Mouse (Mus musculus) neural tube, embryonic 12.5 days (tissue): ENCODE measurements around the gene Arid3c. TPM values are rescaled to one million over a fixed set of nuclear protein-coding genes. Genes with fewer than 3 reads are reported as not detected.
"Not testable (repeated sequence)": the region's sequence is repeated elsewhere in the genome, so short reads cannot be mapped to it uniquely, and the experiment has no call there.

ENCODE experiments used
- ATAC-seq: fragments of 200-750 bp; cut with Nextera tagmentation; 2 replicates; pipeline ENCODE4 v1.8.0; 2017; ENCODE audit warnings: low read depth, mild to moderate bottlenecking, moderate TSS enrichment, moderate library complexity; ENCODE audit not compliant: low FRiP score
- H3K27ac ChIP-seq: fragments of 300-500 bp; sonication (generic); 2 replicates; pipeline ENCODE4 v1.5.1; 2016
- H3K27me3 ChIP-seq: fragments of 300-500 bp; sonication (generic); replicated peaks from 2 replicates; pipeline ENCODE4 v1.6.1; 2016; ENCODE audit warnings: mild to moderate bottlenecking
- H3K36me3 ChIP-seq: fragments of 300-500 bp; sonication (generic); 2 replicates; pipeline ENCODE4 v1.6.1; 2016; ENCODE audit warnings: mild to moderate bottlenecking
- H3K4me1 ChIP-seq: fragments of 300-500 bp; sonication (generic); 2 replicates; pipeline ENCODE4 v1.6.1; 2016
- H3K4me2 ChIP-seq: fragments of 300-500 bp; sonication (generic); replicated peaks from 2 replicates; pipeline ENCODE4 v1.6.1; 2016; ENCODE audit warnings: mild to moderate bottlenecking
- H3K4me3 ChIP-seq: fragments of 300-500 bp; sonication (generic); 2 replicates; pipeline ENCODE4 v1.5.1; 2016
- H3K9ac ChIP-seq: fragments of 300-500 bp; sonication (generic); 2 replicates; pipeline ENCODE4 v1.6.1; 2016; ENCODE audit warnings: mild to moderate bottlenecking
- H3K9me3 ChIP-seq: fragments of 300-500 bp; sonication (generic); 2 replicates; pipeline ENCODE4 v1.6.1; 2016; ENCODE audit warnings: mild to moderate bottlenecking
- WGBS: fragments of 180-500 bp; shearing (Covaris S2); methylation state at CpG from one replicate; pipeline ENCODE4 v1.1.7; 2016; 5-methylcytosine and 5-hydroxymethylcytosine counted together
- polyA plus RNA-seq: library from polyadenylated mRNA; unstranded; fragments of >200 nt; fragmentation: Nextera tagmentation; extraction: Ambion mirVana; gene quantifications from 2 replicates; pipeline ENCODE4 v1.2.1, GENCODE M21; 2016

The Arid3c gene
- polyA plus RNA-seq, 1 experiment from 2014 or later: 1.4 TPM

DNA sequence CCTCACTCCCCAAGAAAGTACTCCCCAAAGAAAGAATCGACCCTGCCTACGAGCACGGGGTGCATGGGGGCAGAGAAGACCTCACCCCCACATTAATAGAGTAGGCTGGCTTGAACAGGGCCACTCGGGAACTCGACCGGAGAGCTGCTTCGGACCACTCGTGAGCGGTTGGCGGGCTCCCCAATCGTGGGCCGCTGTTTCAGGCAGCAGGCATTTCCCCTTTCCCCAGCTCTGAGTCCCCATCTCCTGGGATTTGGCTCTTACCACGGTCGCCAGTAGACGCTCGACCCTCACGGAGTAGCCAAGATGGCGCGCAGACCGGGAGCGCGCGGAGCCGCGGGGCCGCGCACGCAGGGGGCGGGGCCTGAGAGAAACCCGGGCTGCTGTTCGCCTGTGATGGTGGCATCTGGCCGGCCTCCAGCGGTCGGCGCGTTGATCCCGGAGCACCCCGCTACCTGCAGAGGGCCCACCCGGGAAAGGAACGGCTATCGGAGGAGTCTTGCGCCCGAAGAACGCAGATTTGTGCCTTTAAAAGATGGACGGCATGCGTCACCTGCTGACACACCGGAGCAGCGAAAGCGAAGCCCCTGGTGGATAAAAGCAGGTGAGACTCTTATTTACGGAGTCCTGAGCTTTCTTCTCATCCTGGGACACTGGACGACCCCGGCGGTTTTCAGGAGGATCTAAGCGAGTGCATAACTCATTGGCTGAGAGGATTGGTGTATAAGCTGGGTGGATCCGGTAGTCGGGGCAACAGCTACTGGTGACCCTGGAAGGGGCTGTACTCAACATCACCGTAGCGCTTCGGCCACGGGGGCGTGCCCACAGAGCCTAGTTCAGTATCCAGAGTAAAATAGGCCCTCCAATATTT lies 17.5 kb downstream of the Arid3c start, which contains the start of gene Rpp25l:
TSS of gene Rpp25l (minus strand) at position 338 of the 871 bp plus-strand sequence.
- no peak within 1 kb of the TSS for H3K27ac ChIP-seq
- H3K4me3 ChIP-seq: peak within 1 kb of the TSS; percentile 77
- H3K27me3 ChIP-seq: no peaks in the 10 kb centered on the region
- peak; percentile 72 for ATAC-seq
- H3K4me2 ChIP-seq: peak within 1 kb of the TSS; percentile 93
- H3K9ac ChIP-seq: peak within 1 kb of the TSS; percentile 86
- peaks cover 33% of the 10 kb centered on the region for H3K4me1 ChIP-seq
- H3K9me3 ChIP-seq: no peaks in the 10 kb centered on the region
- under 1% methylated on average over 61 of the region's 61 CpGs for WGBS
- peaks cover 35% of the 10 kb centered on the region for H3K36me3 ChIP-seq

DNA sequence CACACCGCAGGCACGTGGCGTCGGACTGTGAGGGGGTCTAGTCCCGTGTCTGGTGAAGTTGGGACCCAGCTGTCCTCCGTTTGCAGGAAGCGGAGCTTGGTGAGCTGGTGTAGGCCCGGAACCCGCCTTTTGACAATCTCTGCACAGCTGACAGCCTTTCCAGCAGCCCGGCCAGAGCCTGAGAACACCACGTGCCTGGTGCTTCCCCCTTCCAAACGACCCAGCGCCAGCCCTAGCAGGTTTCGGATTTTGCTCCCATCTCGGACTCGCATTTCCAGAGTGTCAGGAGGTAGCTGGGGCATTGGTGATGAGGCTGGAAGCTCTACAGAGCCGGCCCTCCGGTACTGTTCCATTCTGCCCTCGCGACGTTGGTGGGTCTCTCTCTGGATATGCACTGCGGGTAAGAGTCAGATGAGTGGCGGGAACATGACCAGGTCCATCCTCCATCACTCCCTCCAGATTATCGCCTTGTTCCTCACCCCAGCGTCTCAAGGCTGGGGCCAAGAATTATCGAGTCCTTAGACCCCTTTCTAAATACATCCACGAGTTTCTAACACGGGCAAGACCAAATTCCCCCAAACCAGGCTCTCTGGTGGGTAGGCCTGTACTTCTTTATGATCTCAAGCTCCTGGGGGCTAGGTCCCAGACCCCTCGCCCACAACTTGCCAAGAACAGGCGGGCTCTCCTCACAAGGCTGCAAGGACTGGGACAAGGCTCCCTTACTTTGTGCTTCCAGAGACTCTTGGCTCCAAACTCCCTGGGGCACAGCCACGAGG lies 18.3 kb downstream of the Arid3c start:
- peaks cover 27% of the 10 kb centered on the region for H3K36me3 ChIP-seq
- no peak for ATAC-seq
- WGBS: 56% methylated on average over 31 of the region's 31 CpGs
- peak overlapping the region; percentile 93 for H3K4me2 ChIP-seq
- H3K4me3 ChIP-seq: peak overlapping the region; percentile 77
- H3K4me1 ChIP-seq: peaks cover 39% of the 10 kb centered on the region
- no peak overlapping the region for H3K27ac ChIP-seq
- no peaks in the 10 kb centered on the region for H3K27me3 ChIP-seq
- peak overlapping the region; percentile 86 for H3K9ac ChIP-seq
- no peaks in the 10 kb centered on the region for H3K9me3 ChIP-seq

DNA sequence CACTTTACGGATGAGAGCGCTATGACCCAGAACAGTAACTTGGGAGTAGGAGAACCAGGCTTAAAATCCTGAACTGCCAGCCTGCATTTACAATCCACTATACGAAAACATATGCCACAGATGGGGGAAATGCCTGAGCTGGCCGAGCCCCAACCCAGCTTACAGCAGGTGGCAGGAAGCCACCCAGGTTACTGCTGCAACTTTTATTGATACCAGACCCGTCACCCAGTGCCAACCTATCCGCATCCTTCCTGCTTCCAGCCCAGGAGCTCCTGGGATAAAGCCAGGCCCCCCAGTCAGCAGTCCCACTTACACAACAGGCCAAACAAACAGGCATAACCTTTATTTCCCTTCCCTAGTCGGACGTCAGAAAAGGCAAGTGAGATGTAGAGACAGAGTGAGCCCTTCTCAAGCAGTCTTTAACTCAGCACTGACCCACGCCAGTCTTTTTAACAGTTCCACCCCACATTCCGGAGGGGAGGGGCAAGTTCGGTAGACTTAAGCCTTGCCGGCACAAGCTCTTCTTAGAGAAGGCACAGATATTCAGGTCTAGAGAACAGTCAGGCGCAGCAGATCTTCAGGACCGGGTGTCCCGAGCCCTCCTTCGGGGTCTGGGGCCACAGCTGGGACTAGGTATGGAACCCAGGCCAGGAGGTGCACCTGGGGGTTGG lies 19.1 kb downstream of the Arid3c start:
- Histone ChIP-seq H3K4me3 (peak overlapping the region; percentile 77), H3K36me3 (peaks cover 20% of the 10 kb centered on the region), H3K4me2 (peak overlapping the region; percentile 93), H3K27me3 (no peaks in the 10 kb centered on the region), H3K9ac (peak overlapping the region; percentile 86), H3K4me1 (peaks cover 42% of the 10 kb centered on the region), H3K9me3 (no peaks in the 10 kb centered on the region), H3K27ac (no peak overlapping the region)
- 83% methylated on average over 16 of the region's 16 CpGs for WGBS
- no peak for ATAC-seq

DNA sequence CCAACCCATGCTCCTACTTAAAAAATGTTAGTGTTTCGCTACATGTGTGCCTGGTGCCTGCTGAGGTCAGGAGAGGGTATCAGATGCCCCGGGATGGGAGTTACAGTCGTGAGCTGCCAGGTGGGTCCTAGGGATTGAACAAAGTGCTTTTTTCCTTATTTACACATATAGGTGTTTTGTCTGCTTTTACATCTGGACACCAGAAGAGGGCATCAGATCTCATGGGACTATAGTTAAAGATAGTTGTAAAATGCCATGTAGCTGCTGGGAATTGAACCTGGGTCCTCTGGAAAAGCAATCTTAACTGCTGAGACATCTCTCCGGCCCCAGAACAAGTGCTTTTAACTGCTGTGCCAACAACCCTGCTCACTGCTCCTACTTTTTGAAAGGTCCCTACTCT lies 20.7 kb downstream of the Arid3c start:
- Histone ChIP-seq H3K27ac (no peak overlapping the region), H3K36me3 (peaks cover 11% of the 10 kb centered on the region; the same call in 1 of the 2 replicates), H3K27me3 (0 out of 2 replicates have a peak, but pooled peaks cover 7% of the 10 kb centered on the region), H3K9ac (no peak overlapping the region), H3K4me3 (no peak overlapping the region), H3K4me2 (no peak overlapping the region), H3K4me1 (peaks cover 44% of the 10 kb centered on the region), H3K9me3 (no peaks in the 10 kb centered on the region)
- WGBS: 61% methylated on average over 4 of the region's 4 CpGs
- ATAC-seq: no peak

DNA sequence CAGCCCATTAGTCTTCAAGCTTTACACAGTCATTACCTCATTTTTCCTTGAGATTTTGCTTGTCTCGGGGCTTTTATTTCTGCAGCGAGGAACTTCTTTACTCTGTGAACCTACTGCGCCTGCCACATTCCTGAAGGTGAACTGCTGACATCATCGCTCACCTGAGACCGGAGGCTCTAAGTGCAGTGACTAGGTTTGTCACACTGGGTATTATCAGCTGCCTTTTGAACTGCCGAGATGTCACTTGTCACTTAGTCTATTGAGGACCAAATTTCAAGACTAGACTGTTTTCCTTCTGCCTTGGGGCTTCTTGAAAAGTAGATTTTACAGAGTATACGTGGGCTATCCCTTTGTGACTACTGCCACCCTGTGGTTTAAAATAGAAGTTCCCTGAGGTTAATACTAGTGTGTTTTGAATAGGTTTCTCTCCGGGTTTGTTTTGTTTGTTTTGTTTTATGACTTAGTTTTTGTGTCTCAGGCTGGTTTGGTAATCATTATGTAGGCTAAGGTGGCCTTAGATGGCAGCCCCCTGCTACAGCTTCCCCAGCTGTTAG lies 22.7 kb downstream of the Arid3c start:
- H3K9ac ChIP-seq: no peak overlapping the region
- H3K36me3 ChIP-seq: peaks cover 11% of the 10 kb centered on the region; the same call in 1 of the 2 replicates
- no peak overlapping the region for H3K27ac ChIP-seq
- H3K4me3 ChIP-seq: no peak overlapping the region
- 0 out of 2 replicates have a peak, but pooled peaks cover 8% of the 10 kb centered on the region for H3K27me3 ChIP-seq
- 44% methylated on average over 8 of the region's 8 CpGs for WGBS
- H3K4me2 ChIP-seq: no peak overlapping the region
- H3K9me3 ChIP-seq: no peaks in the 10 kb centered on the region
- H3K4me1 ChIP-seq: peaks cover 40% of the 10 kb centered on the region
- no peak for ATAC-seq

DNA sequence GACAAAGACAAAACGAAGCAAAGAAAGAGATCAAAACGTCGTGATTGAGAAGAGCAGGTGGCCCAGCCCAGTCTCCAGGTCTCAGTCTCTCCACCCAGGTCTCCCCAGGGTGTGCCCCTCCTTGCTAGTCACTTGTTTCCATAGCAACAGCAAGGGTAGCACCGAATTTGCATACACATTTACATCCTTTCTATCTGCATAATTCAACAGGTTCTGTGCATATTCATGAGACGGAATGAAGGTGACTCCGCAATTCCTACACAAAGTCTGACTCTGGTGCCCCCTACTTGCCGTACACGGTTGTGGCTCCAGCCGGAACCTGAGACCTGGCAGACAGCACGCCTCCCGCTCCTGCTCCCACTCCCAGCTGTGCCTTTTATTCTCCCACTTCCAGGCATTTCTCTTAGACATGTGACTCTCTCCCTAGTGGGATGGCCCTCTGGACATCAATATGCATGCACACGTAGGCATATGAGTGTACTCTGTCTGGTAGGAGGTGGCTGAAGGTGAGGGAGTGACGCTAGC lies 23.9 kb downstream of the Arid3c start:
- Histone ChIP-seq H3K9ac (no peak overlapping the region), H3K27me3 (0 out of 2 replicates have a peak, but pooled peaks cover 8% of the 10 kb centered on the region), H3K36me3 (peaks cover 7% of the 10 kb centered on the region; the same call in 1 of the 2 replicates), H3K4me2 (peak overlapping the region; percentile 47), H3K4me3 (no peak overlapping the region), H3K4me1 (peaks cover 30% of the 10 kb centered on the region), H3K9me3 (no peaks in the 10 kb centered on the region), H3K27ac (no peak overlapping the region)
- WGBS: under 1% methylated on average over 13 of the region's 13 CpGs
- ATAC-seq: peak; percentile 77

DNA sequence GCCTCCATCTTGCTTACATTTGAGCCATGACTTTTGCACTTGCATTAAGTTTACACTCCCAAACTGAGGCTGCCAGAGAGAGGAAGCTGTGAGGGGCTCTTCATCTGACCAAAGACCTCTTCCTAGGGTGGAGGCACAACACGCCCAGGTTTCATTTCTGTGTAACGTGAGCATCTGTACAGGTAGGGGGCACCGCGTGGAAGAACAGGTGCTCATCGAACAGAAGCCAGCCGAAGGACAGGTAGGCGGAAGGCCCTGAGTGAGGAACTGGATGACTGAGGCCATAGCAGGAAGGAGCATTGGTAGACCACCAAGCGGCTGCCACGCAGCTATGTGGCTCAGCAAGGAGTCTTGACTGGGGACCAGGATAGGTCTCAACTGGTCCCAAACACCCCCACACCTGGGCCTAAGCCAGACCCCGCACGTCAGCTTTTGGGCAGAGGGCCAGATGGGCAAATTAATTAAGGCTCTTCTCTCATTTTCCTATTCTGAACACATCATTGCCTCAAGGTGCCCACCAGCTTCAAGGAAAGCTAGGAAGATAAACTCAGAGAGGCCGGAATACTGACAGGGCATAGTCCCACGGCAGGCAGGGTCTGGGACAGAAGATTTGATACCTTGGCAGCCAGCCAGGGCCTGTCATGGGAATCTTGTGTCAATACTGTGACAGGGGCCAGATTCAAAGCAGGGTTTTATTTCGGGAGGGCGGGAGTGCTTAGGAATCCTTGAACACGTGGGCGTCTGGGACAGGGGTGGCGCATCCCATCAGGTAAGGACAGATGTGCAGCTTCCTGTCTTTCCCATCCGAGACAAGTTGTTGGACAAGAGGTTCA lies 24.8 kb downstream of the Arid3c start:
- H3K9ac ChIP-seq: no peak overlapping the region
- no peak overlapping the region for H3K27ac ChIP-seq
- WGBS: 70% methylated on average over 19 of the region's 19 CpGs
- H3K36me3 ChIP-seq: 0 out of 2 replicates have a peak, but pooled peaks cover 2% of the 10 kb centered on the region
- H3K4me3 ChIP-seq: no peak overlapping the region
- 0 out of 2 replicates have a peak, but pooled peaks cover 8% of the 10 kb centered on the region for H3K27me3 ChIP-seq
- ATAC-seq: no peak; the same call in 1 of the 2 replicates
- no peaks in the 10 kb centered on the region for H3K9me3 ChIP-seq
- peak overlapping the region; percentile 47; the same call in 1 of the 2 replicates for H3K4me2 ChIP-seq
- peaks cover 24% of the 10 kb centered on the region for H3K4me1 ChIP-seq

DNA sequence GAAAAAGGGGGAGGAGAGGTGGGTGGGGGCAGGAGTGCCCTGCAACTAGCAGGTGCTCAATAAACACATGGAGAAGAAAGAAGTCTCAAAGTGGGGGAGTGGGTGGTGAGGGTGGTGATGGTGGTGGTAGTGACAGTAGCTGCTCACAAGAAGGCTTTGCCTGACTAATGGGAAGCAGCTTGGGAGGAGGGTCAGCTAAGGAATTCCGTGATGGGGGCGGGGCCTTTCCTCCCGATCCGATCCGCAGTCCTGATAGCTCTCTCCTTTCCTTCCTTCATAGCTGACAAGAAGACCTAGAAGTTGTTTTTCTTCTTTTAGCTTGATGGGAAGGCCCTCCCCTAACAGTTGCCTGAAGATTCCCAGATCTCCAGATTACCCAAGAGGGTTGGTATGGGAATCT lies 26.3 kb downstream of the Arid3c start:
- WGBS: 5% methylated on average over 5 of the region's 5 CpGs
- no peak overlapping the region for H3K9ac ChIP-seq

DNA sequence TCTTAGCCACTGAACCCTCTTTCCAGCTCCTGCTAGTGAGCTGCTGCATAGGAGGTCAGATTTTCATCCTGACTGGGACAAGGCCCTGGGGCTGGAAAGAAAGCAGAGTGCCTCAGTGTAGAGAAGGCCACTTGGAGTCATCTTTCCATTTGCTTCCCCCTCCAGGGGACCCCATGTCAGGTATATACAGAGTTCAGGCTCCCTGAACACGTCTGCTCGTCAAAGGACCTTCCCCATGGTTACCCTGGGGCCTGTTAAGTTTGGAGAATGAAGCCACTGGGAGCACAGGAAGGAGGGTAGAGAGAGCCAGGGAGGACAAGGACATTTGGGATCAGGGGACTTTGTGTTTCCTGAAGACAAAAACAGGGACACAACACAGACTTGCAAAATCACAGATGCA lies 28.7 kb downstream of the Arid3c start:
- 64% methylated on average over 2 of the region's 2 CpGs for WGBS

More for the DNA sequence above, 26.3 kb downstream of the Arid3c start:
- Histone ChIP-seq H3K4me3 (no peak overlapping the region), H3K27me3 (0 out of 2 replicates have a peak, but pooled peaks cover 8% of the 10 kb centered on the region), H3K4me1 (peaks cover 24% of the 10 kb centered on the region), H3K4me2 (no peak overlapping the region), H3K36me3 (no peaks in the 10 kb centered on the region), H3K9me3 (no peaks in the 10 kb centered on the region), H3K27ac (no peak overlapping the region)
- ATAC-seq: no peak

DNA sequence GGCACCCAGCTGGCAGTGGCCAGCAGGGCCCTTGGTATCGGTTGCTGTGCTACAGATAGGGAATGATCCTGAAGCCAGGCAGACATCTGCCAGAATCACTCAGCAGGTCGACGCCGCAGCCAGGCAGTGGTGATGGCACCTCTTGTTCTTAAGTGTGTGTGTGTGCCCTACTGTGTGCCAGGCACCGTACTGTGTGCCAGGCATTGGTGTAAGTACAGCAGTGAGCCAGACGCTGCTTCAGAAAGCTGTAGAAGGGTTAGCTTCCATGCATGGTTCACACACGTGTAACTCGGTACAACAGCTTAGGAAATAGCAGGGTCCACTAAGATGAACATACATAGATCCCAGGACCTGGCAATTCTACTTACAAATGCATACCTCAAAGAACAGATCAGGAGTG lies 30.7 kb downstream of the Arid3c start:
- 61% methylated on average over 7 of the region's 8 CpGs for WGBS
- not testable (repeated sequence) for H3K4me1 ChIP-seq, ATAC-seq, H3K4me2 ChIP-seq, H3K9ac ChIP-seq, H3K27me3 ChIP-seq, H3K27ac ChIP-seq, H3K36me3 ChIP-seq, H3K9me3 ChIP-seq, H3K4me3 ChIP-seq

More for the DNA sequence above, 28.7 kb downstream of the Arid3c start:
- not testable (repeated sequence) for H3K4me3 ChIP-seq, H3K27me3 ChIP-seq, H3K36me3 ChIP-seq, H3K9me3 ChIP-seq, H3K27ac ChIP-seq, H3K9ac ChIP-seq, H3K4me2 ChIP-seq, ATAC-seq
- H3K4me1 ChIP-seq: peaks cover 14% of the 10 kb centered on the region

DNA sequence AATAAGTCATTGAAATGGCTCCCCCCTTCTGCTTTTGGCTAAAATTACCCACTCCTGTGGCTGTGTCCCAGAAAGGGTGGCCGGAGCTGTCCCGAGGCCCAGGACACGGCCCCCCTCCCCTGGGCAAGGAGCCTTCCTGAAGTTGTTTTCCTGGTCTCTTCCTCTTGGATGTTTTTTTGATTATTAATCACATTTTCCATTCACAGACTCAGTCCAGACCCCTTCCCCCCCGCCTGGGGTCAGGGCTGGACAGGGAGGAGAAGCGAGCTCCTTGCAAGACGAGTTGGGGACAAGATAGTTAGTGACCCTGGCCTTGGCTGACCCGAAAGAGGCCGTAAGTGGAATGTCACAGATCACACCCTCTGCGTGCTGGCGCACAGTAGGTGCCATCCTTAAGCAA lies 31.2 kb downstream of the Arid3c start, which contains the start of gene Il11ra1:
TSS of gene Il11ra1 (plus strand) at position 207 of the 400 bp plus-strand sequence.
- H3K4me3 ChIP-seq, ATAC-seq, H3K27ac ChIP-seq, H3K9ac ChIP-seq, H3K27me3 ChIP-seq, H3K36me3 ChIP-seq, H3K9me3 ChIP-seq, H3K4me1 ChIP-seq: not testable (repeated sequence)
- WGBS: 79% methylated on average over 10 of the region's 10 CpGs
- H3K4me2 ChIP-seq: peak within 1 kb of the TSS; percentile 41; the same call in 1 of the 2 replicates
